Comparison of ENCODE assay signal across 9 mouse cellular contexts in the genomic region with DNA sequence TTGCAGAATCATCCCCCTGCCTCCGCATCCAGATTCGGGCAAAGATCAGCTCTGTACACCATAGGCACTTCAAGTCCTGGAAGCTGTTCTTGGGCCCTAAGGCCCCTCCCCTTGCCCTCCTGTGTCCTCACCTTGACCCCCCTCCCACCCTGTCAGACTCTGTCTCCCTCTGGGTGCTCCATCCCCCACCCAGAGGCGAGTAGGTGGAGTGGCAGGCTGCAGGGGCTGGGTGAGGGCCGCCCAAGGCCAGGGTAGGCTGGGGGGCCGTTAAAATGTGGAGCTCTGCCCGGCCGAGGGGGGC. TPM values are rescaled to one million over a fixed set of nuclear protein-coding genes. Genes with fewer than 3 reads are reported as not detected.
A peak's percentile ranks its signal among the peaks of the same experiment; 100 is the strongest.
DNase-seq lines count a peak whose midpoint lies in the region; ATAC-seq and TF ChIP-seq lines count a peak whose summit lies in the region.
"Had no signal": no experiment of that assay in that cellular context is flagged by ENCODE, and none has a peak within 500 bp of the region (broad histone marks: within the 10 kb centered on the region; RNA-seq: fewer than 3 reads in every experiment).

No protein-coding gene starts in this region.

- H3K4me3 ChIP-seq in heart, embryonic 10.5 days, result peak overlapping the region; percentile 80
- H3K4me3 ChIP-seq in neural tube, embryonic 11.5 days (ENCODE audit: low read depth, low read length), result peak overlapping the region; percentile 58
- peak overlapping the region; percentile 77 for H3K4me3 ChIP-seq in limb, embryonic 13.5 days
- no peak overlapping the region for H3K4me3 ChIP-seq in stomach, postnatal 0 days (ENCODE audit: low read depth, low read length)

- ATAC-seq in neural tube, embryonic 11.5 days (ENCODE audit: insufficient read depth, low FRiP score, low TSS enrichment), result no peak
- 0 out of 2 replicates have a peak, but pooled peaks have one; percentile 7 for ATAC-seq in limb, embryonic 13.5 days (ENCODE audit: low FRiP score, low read depth)
- no peak; the same call in 1 of the 2 replicates for ATAC-seq in stomach, postnatal 0 days (ENCODE audit: low FRiP score, low TSS enrichment)
- ATAC-seq in granulocyte monocyte progenitor cell, adult 5-6 weeks (replicated peaks; ENCODE audit: poor library complexity, severe bottlenecking), result no peak

- DNase-seq in heart, embryonic 10.5 days (ENCODE audit: low spot score), result no peak
- DNase-seq in heart, postnatal 4 days, result no peak
- DNase-seq in neural tube, embryonic 11.5 days (ENCODE audit: low spot score), result no peak
- no peak for DNase-seq in neural tube, embryonic 10.5 days (ENCODE audit: extremely low spot score, low spot score)
- DNase-seq in stomach, postnatal 0 days (ENCODE audit: low spot score), result no peak
- no peak for DNase-seq in adrenal gland, postnatal 25 days

- H3K9me3 ChIP-seq in heart, embryonic 10.5 days, result no peaks in the 10 kb centered on the region
- no peaks in the 10 kb centered on the region for H3K9me3 ChIP-seq in neural tube, embryonic 11.5 days (ENCODE audit: control insufficient read depth, low read length)
- H3K9me3 ChIP-seq in limb, embryonic 13.5 days, result no peaks in the 10 kb centered on the region
- H3K9me3 ChIP-seq in stomach, postnatal 0 days (ENCODE audit: control insufficient read depth, low read length), result no peaks in the 10 kb centered on the region

- H3K27me3 ChIP-seq in heart, embryonic 10.5 days (ENCODE audit: insufficient read depth, poor library complexity, severe bottlenecking), result peaks cover 88% of the 10 kb centered on the region
- H3K27me3 ChIP-seq in neural tube, embryonic 11.5 days (ENCODE audit: control insufficient read depth, insufficient read depth, low read length), result peaks cover 24% of the 10 kb centered on the region
- peaks cover 26% of the 10 kb centered on the region for H3K27me3 ChIP-seq in limb, embryonic 13.5 days
- peaks cover 5% of the 10 kb centered on the region; the same call in 1 of the 2 replicates for H3K27me3 ChIP-seq in stomach, postnatal 0 days (ENCODE audit: control insufficient read depth, insufficient read depth, low read length)

- peaks cover 34% of the 10 kb centered on the region for H3K4me1 ChIP-seq in heart, embryonic 10.5 days
- peaks cover 11% of the 10 kb centered on the region for H3K4me1 ChIP-seq in neural tube, embryonic 11.5 days (ENCODE audit: control insufficient read depth, insufficient read depth, low read length)
- peaks cover 34% of the 10 kb centered on the region for H3K4me1 ChIP-seq in limb, embryonic 13.5 days
- H3K4me1 ChIP-seq in stomach, postnatal 0 days (replicated peaks; ENCODE audit: control insufficient read depth, insufficient read depth), result no peaks in the 10 kb centered on the region

- peak overlapping the region; percentile 42; the same call in 1 of the 2 replicates for H3K27ac ChIP-seq in heart, embryonic 10.5 days
- no peak overlapping the region for H3K27ac ChIP-seq in neural tube, embryonic 11.5 days (ENCODE audit: low read depth, low read length)
- no peak overlapping the region for H3K27ac ChIP-seq in limb, embryonic 13.5 days
- H3K27ac ChIP-seq in stomach, postnatal 0 days (replicated peaks), result no peak overlapping the region

- no peak overlapping the region for H3K9ac ChIP-seq in neural tube, embryonic 11.5 days (ENCODE audit: low read length)
- H3K9ac ChIP-seq in limb, embryonic 13.5 days, result peak overlapping the region; percentile 88
- H3K9ac ChIP-seq in stomach, postnatal 0 days (ENCODE audit: low read length), result no peak overlapping the region

- no peaks in the 10 kb centered on the region for H3K36me3 ChIP-seq in heart, embryonic 10.5 days
- H3K36me3 ChIP-seq in neural tube, embryonic 11.5 days (ENCODE audit: control insufficient read depth, insufficient read depth, low read length), result no peaks in the 10 kb centered on the region
- H3K36me3 ChIP-seq in limb, embryonic 13.5 days, result peaks cover 9% of the 10 kb centered on the region; the same call in 1 of the 2 replicates
- no peaks in the 10 kb centered on the region for H3K36me3 ChIP-seq in stomach, postnatal 0 days (ENCODE audit: control insufficient read depth, insufficient read depth, low read length)

- no peak for TF ChIP-seq CTCF in stomach, postnatal 0 days (IDR thresholded peaks at IDR 0.05; ENCODE audit: low read depth)

- 12% methylated on average over 7 of the region's 7 CpGs for WGBS in heart, embryonic 10.5 days
- 8% methylated on average over 7 of the region's 7 CpGs for WGBS in neural tube, embryonic 11.5 days
- 11% methylated on average over 7 of the region's 7 CpGs for WGBS in limb, embryonic 13.5 days
- WGBS in stomach, postnatal 0 days, result 33% methylated on average over 7 of the region's 7 CpGs

- peak overlapping the region; percentile 99 for H3K4me2 ChIP-seq in neural tube, embryonic 11.5 days (ENCODE audit: low read depth)
- peak overlapping the region; percentile 97 for H3K4me2 ChIP-seq in limb, embryonic 13.5 days (replicated peaks)
- H3K4me2 ChIP-seq in stomach, postnatal 0 days (replicated peaks; ENCODE audit: low read depth), result peak overlapping the region; percentile 95; the same call in 1 of the 2 replicates

- no peak for TF ChIP-seq EP300 in stomach, postnatal 0 days (optimal IDR thresholded peaks at IDR 0.05)

RNA-seq across cellular contexts. Expression of gene Insyn1, which starts 1.4 kb away (rescaled TPM):
- 1.2 and 1.3 TPM in 2 replicates for polyA plus RNA-seq in heart, embryonic 10.5 days (2016; fragmentation: Nextera tagmentation; extraction: Ambion mirVana)
- total RNA-seq in heart, postnatal 4 days (2021), result 10 to 100 TPM; 10.9 to 12.6 TPM
- 2.6 and 3.5 TPM in 2 replicates for polyA plus RNA-seq in neural tube, embryonic 11.5 days (2014; fragmentation: Nextera tagmentation; extraction: Ambion mirVana)
- polyA plus RNA-seq in limb, embryonic 13.5 days (2015; fragmentation: Nextera tagmentation; extraction: Ambion mirVana), result 2.1 and 3.6 TPM in 2 replicates
- 0.58 and 0.94 TPM in 2 replicates for polyA plus RNA-seq in stomach, postnatal 0 days (2015; fragmentation: Nextera tagmentation; extraction: Ambion mirVana)
- 8.0 and 10.2 TPM in 2 replicates for total RNA-seq in adrenal gland, postnatal 25 days (2021)
- not detected in 2 replicates for total RNA-seq in granulocyte monocyte progenitor cell, adult 5-6 weeks (2014; fragmentation: Nextera tagmentation)
- total RNA-seq in granulocyte monocyte progenitor cell, adult 5-6 weeks (2017), result not detected in 2 replicates
- total RNA-seq: megakaryocyte, adult 5-6 weeks had no signal
